Mouse (Mus musculus) spleen, adult 2 months (tissue): ENCODE results near the gene Mtif3.

Experiments used
- CTCF ChIP-seq: fragments of 200-500 bp; IDR thresholded peaks from 2 replicates; pipeline ENCODE4 v1.5.1; 2011; ENCODE audit warnings: mild to moderate bottlenecking, inconsistent platforms; ENCODE audit not compliant: insufficient read depth, insufficient read length, insufficient replicate concordance; ENCODE audit errors: extremely low read depth
- POLR2A ChIP-seq: fragments of 200-500 bp; IDR thresholded peaks from 2 replicates; pipeline ENCODE4 v1.6.1; 2011; ENCODE audit warnings: low read depth, low read length, inconsistent platforms

- no peak for TF ChIP-seq CTCF
- TF ChIP-seq POLR2A, result no peak
Measured at GRCm38 (mm10) chr5:146933466-146933865, 30.1 kb downstream of the Mtif3 start.
